Mouse (Mus musculus) lung, postnatal 0 days (tissue): Measurements from ENCODE around the gene Wap.

Source experiments
- CTCF ChIP-seq: IDR thresholded peaks from 2 replicates; pipeline ENCODE4 v1.5.1; 2016; ENCODE audit warnings: antibody characterized with exemption, mild to moderate bottlenecking
- EP300 ChIP-seq: IDR thresholded peaks from 2 replicates; pipeline ENCODE4 v1.6.1; 2016; ENCODE audit warnings: antibody characterized with exemption, mild to moderate bottlenecking, control low read depth

DNA sequence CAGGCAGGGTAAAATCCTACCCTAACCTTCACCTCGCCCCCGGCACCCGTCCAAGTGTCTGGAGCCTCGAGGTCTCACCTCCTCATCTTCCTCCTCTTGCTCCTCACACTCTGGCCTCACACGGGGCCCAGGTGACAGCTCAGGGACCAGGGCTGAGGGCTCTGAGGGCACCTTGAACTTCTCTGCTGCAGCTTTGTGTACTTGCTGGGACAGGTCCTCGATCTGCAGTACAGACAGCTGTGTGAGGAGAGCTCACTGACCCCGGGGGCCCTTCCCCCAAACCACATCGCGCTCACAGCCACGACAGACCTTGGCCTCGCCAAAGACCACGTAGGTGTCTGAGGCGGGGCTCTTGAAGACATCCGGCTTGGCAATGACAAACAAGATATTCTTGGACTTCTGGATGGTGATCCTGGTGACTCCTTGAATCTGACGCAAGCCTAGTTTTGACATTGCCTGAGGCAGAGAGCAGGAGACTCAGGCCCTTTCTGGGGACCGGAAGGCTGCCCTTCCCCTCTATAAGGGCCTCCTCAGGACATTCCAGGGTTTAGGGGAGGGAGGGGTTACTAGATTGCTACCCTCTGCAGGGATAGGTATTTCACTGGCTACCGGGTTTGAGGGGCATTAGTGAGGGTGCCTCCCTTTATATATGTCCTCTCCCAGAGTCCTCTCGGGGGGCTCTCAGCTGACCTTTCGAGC lies 40.1 kb downstream of the Wap start:
- TF ChIP-seq CTCF (no peak), EP300 (no peak; the same call in 1 of the 2 replicates)
